Mouse (Mus musculus) heart, embryonic 11.5 days (tissue): ENCODE measurements around the gene Noc4l. TPM values are rescaled to one million over a fixed set of nuclear protein-coding genes. Genes with fewer than 3 reads are reported as not detected.

ENCODE experiments used
- ATAC-seq: fragments of 200-750 bp; cut with Nextera tagmentation; replicated peaks from 2 replicates; pipeline ENCODE4 v1.8.0; 2017; ENCODE audit warnings: moderate library complexity; ENCODE audit not compliant: insufficient number of reproducible peaks, low FRiP score, low TSS enrichment
- H3K27ac ChIP-seq: fragments of 300-500 bp; sonication (generic); 2 replicates; pipeline ENCODE4 v1.5.1; 2014; ENCODE audit warnings: mild to moderate bottlenecking, low read depth, low read length
- H3K27me3 ChIP-seq: fragments of 300-500 bp; sonication (generic); 2 replicates; pipeline ENCODE4 v1.6.1; 2014; ENCODE audit warnings: mild to moderate bottlenecking, low read length, mixed read lengths; ENCODE audit not compliant: control insufficient read depth, insufficient read depth
- H3K36me3 ChIP-seq: fragments of 300-500 bp; sonication (generic); 2 replicates; pipeline ENCODE4 v1.6.1; 2014; ENCODE audit warnings: mild to moderate bottlenecking, low read length, moderate library complexity, mixed read lengths; ENCODE audit not compliant: control insufficient read depth, insufficient read depth
- H3K4me1 ChIP-seq: fragments of 300-500 bp; sonication (generic); 2 replicates; pipeline ENCODE4 v1.6.1; 2014; ENCODE audit warnings: low read length; ENCODE audit not compliant: control insufficient read depth, insufficient read depth
- H3K4me2 ChIP-seq: fragments of 300-500 bp; sonication (generic); 2 replicates; pipeline ENCODE4 v1.6.1; 2014; ENCODE audit warnings: mild to moderate bottlenecking, moderate library complexity
- H3K4me3 ChIP-seq: fragments of 300-500 bp; sonication (generic); 2 replicates; pipeline ENCODE4 v1.5.1; 2014; ENCODE audit warnings: low read depth, low read length
- H3K9ac ChIP-seq: fragments of 300-500 bp; sonication (generic); 2 replicates; pipeline ENCODE4 v1.6.1; 2014; ENCODE audit warnings: mild to moderate bottlenecking, low read depth, low read length, moderate library complexity
- H3K9me3 ChIP-seq: fragments of 300-500 bp; sonication (generic); replicated peaks from 2 replicates; pipeline ENCODE4 v1.6.1; 2016; ENCODE audit warnings: low read length; ENCODE audit not compliant: control insufficient read depth
- WGBS: fragments of 180-500 bp; shearing (Covaris S2); extraction: QIAGEN DNeasy Blood & Tissue Kit; methylation state at CpG from one replicate; pipeline ENCODE4 v1.1.7; 2014; ENCODE audit not compliant: insufficient replicate concordance; 5-methylcytosine and 5-hydroxymethylcytosine counted together
- polyA plus RNA-seq: library from polyadenylated mRNA; unstranded; fragments of >200 nt; fragmentation: Nextera tagmentation; extraction: Ambion mirVana; gene quantifications from 2 replicates; pipeline ENCODE4 v1.2.1, GENCODE M21; 2014

Noc4l gene
- 35.8 and 41.7 TPM in 2 replicates for polyA plus RNA-seq

DNA sequence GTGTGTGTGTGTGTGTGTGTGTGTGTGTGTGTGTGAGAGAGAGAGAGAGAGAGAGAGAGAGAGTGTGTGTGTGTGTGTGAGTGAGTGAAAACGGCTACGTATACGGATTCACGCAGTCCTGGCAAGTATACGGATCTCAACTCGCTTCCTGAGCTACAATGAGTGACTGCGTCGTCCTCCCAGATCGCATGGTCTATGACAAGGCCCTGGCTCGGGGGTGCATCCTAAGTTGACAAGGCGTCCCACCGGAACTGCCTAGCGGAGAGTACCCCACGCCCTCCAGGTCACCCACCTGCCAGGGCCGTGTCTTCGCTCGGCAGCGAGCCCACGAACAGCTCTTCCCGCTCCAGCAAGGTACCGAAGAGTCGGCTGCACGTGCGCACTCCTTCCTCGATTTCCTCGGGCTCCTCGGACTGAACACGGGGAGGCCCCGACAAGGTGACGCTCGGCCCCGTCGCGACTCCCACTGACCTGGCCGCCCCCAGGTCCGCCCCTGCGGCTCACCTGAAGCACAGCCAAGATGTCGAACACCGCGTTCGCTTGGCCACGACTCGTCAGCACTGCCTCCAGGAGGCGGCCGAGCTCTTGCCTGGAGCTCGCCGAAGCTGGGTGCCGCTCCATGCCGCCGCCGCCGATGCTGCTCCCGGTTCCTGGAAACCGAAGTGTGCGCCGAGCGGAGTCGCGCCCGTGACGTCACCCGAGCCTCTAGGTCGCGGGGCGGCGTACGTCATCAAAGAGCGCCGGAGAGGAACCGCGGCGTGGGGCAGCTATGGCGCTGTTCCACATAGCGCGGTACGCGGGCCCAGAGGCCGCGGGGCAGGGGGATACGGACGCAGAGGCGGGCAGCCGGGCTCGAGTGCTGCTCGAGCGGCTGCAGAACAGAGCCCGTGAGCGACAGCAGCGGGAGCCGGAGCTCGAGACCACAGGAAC lies at the start of gene Noc4l, which contains the start of gene Ddx51:
Noc4l (minus strand) TSS at position 699 of the 930 bp plus-strand sequence.
Ddx51 (plus strand) TSS at position 733 of the 930 bp plus-strand sequence.
- Histone ChIP-seq H3K9ac (peak within 1 kb of the TSS; percentile 96), H3K27me3 (no peaks in the 10 kb centered on the region), H3K4me2 (peak within 1 kb of the TSS; percentile 94), H3K4me3 (peak within 1 kb of the TSS; percentile 98), H3K9me3 (no peaks in the 10 kb centered on the region), H3K36me3 (peaks cover 38% of the 10 kb centered on the region), H3K27ac (no peak within 1 kb of the TSS), H3K4me1 (peaks cover 9% of the 10 kb centered on the region)
- ATAC-seq, result peak; percentile 75
- 1% methylated on average over 91 of the region's 91 CpGs for WGBS

DNA sequence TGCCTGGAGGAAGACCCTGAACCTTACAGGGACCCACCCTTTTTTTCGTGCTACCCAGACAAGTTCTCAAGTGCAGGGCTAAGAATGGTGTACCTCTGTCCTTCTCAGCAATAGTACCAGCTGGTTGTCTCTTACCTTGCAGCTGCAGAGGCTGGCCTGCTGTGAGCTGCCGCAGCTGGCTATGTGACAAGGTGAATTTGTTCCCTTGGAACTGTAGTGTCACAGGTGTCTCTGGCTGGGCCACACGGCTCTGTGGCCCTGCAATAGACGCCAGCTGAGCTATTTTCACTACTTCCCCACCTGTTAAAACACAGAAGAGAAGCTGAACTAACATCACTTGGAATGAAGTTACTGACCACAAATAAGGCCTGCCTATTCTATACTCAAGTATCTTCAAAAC lies 45.4 kb upstream of the Noc4l start:
- Histone ChIP-seq H3K27me3 (no peaks in the 10 kb centered on the region), H3K9me3 (no peaks in the 10 kb centered on the region), H3K4me2 (no peak overlapping the region), H3K4me3 (no peak overlapping the region), H3K9ac (no peak overlapping the region), H3K27ac (no peak overlapping the region), H3K4me1 (no peaks in the 10 kb centered on the region), H3K36me3 (peaks cover 37% of the 10 kb centered on the region)
- no peak for ATAC-seq
- 87% methylated on average over 4 of the region's 4 CpGs for WGBS

DNA sequence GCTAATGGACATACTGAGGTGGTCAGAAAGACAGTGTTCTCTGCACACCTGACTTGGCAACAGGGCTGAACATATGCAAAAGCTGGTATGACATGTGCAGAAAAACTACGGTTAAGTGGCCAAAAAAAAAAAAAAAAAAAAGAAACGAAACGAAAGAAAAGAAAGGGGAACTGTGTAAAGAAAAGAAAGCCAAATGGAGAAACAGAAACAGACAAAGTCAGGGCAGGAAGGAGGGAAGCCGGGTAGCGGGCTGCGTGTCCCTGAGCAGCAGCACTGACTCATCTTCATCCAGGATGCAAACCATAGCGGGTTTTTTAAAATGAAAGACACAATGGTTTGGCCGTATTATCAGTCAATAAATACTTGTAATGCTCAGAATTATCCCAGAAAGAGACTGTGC lies 28.8 kb upstream of the Noc4l start:
- H3K9me3 ChIP-seq, result no peaks in the 10 kb centered on the region
- H3K4me2 ChIP-seq, result no peak overlapping the region
- H3K27me3 ChIP-seq, result no peaks in the 10 kb centered on the region
- no peak overlapping the region for H3K27ac ChIP-seq
- H3K36me3 ChIP-seq, result peaks cover 32% of the 10 kb centered on the region
- WGBS, result 93% methylated on average over 8 of the region's 8 CpGs
- no peak overlapping the region for H3K9ac ChIP-seq
- ATAC-seq, result no peak
- no peak overlapping the region for H3K4me3 ChIP-seq
- no peaks in the 10 kb centered on the region for H3K4me1 ChIP-seq

DNA sequence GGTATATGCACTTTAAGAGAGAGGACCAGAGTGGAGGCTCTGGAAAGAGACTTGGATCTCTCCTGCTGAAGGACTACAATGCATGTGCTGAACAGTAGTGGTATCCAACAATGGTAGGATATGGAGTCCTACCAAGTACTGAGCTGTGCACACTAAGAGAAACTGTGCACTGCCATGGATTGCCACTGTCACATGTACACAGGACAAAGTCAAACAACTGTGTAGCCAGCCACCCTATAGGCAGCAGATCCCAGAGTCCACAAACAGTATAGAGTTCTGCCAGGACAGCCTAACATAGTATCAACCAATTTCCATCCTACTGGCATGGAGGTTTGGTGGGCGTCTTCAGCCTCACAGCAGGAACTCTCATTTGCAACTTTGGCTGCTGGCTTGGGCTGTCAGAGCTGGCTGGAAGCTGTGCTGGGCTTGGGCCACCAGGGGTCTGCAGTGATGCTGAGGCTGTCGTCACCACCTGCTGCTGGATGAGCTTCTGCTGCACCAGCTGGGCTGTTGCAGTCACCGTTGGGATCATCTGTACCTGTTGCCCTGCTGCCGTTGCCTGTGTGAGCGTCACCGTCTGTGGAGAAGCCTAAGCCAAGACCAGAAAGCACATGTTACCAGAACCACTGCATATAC lies 12.4 kb upstream of the Noc4l start:
- H3K9me3 ChIP-seq, result no peaks in the 10 kb centered on the region
- peaks cover 36% of the 10 kb centered on the region for H3K36me3 ChIP-seq
- 63% methylated on average over 6 of the region's 6 CpGs for WGBS
- no peak overlapping the region for H3K4me2 ChIP-seq
- H3K27ac ChIP-seq, result no peak overlapping the region
- no peak overlapping the region for H3K4me3 ChIP-seq
- no peaks in the 10 kb centered on the region for H3K4me1 ChIP-seq
- ATAC-seq, result no peak
- H3K27me3 ChIP-seq, result no peaks in the 10 kb centered on the region
- no peak overlapping the region for H3K9ac ChIP-seq

DNA sequence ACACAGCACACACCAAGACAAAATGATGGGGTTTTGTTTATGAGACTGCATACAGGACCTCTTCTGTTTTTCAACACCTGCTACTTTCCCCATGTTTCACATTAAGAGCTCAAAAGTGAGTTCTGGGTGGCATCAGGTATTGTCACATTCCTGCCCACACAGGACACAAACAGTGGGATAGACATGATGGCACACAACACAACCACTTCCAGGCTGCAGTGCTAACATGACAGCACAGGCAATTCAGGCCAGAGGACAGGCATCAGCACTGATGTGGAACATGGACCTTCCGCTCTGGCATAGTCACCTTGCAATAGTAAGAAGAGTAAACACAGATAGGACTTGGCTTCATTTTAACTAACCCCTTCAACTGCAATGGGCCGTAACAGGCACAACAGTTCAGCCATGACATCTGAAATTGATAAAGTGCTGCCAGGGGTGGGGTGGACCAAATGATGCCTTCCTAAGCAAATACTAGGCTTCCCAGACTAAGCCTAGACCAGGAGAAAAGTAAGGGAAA lies 11.6 kb upstream of the Noc4l start:
- H3K9me3 ChIP-seq, result no peaks in the 10 kb centered on the region
- H3K36me3 ChIP-seq, result peaks cover 36% of the 10 kb centered on the region
- 92% methylated on average over 2 of the region's 2 CpGs for WGBS
- H3K4me3 ChIP-seq, result no peak overlapping the region
- ATAC-seq, result no peak
- H3K27ac ChIP-seq, result no peak overlapping the region
- no peak overlapping the region for H3K9ac ChIP-seq
- H3K27me3 ChIP-seq, result no peaks in the 10 kb centered on the region
- no peaks in the 10 kb centered on the region for H3K4me1 ChIP-seq
- no peak overlapping the region for H3K4me2 ChIP-seq

DNA sequence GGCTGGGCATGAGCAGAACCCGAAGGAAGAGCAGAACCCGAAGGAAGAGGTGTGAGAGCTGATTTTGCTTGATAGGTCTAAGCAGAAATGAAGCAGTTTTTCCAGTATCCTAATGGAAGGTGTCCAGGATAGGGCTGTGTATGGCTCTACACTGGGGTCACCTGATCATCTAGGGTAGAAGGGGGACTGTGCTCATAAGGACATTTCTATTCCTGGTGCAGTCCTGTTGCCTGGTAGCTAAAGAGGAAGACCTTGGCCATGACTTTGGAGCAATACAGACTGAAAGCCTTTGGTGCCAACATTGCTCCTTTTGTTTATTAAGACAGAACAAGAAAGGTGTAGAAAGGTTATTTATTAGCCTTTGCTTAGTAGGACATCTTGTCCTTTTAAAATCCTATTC lies 10.8 kb upstream of the Noc4l start:
- H3K27ac ChIP-seq, result no peak overlapping the region
- ATAC-seq, result no peak
- H3K9me3 ChIP-seq, result no peaks in the 10 kb centered on the region
- no peaks in the 10 kb centered on the region for H3K4me1 ChIP-seq
- no peak overlapping the region for H3K4me2 ChIP-seq
- no peak overlapping the region for H3K9ac ChIP-seq
- H3K27me3 ChIP-seq, result no peaks in the 10 kb centered on the region
- WGBS, result 98% methylated on average over 2 of the region's 2 CpGs
- no peak overlapping the region for H3K4me3 ChIP-seq
- H3K36me3 ChIP-seq, result peaks cover 41% of the 10 kb centered on the region

DNA sequence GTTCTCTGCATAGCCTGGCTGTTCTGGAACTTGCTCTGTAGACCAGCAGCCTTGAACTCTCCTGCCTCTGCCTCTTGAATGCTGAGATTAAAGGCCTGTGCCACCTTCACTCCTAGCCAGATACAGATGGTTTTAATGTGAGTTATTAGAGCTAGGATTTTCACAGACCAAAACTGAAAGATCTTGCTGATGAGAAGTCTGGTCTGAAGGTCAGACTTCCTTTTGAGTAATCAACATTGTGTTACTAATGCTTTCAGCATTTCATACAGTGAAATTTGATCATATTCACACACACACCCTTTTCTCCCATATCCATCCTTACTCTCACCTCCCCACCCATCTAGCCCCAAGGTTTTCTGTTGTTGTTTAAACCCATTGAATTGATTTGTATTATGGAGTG lies 6.5 kb upstream of the Noc4l start:
- Histone ChIP-seq H3K4me3 (no peak overlapping the region), H3K27ac (no peak overlapping the region), H3K9ac (no peak overlapping the region), H3K4me1 (0 out of 2 replicates have a peak, but pooled peaks cover under 1% of the 10 kb centered on the region), H3K9me3 (no peaks in the 10 kb centered on the region), H3K27me3 (no peaks in the 10 kb centered on the region), H3K4me2 (no peak overlapping the region), H3K36me3 (peaks cover 51% of the 10 kb centered on the region)
- ATAC-seq, result no peak

DNA sequence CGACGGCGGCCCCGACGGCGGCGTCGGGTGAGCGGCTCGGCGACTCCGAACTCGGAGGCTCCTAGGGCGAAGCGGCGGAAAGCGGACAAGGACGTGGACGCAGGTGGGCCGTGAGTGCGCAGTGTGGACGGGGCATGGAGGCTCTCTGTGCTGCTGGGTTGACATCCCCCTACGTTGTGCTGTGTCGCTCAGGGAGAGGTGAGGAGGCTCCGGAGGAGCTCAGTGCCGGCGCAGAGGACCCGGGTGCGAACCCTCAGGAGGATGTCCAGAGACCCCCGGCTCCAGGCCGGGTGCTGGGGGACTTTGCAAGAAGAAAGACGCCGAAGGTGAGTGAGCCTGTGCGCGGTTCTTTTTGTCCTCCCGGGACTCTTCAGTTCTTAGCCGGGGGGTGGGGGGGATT lies 469 bp upstream of the Noc4l start:
- Histone ChIP-seq H3K4me3 (peak overlapping the region; percentile 98), H3K36me3 (peaks cover 40% of the 10 kb centered on the region), H3K27ac (no peak overlapping the region), H3K4me1 (peaks cover 9% of the 10 kb centered on the region), H3K9ac (peak overlapping the region; percentile 96), H3K9me3 (no peaks in the 10 kb centered on the region), H3K4me2 (peak overlapping the region; percentile 94), H3K27me3 (no peaks in the 10 kb centered on the region)
- ATAC-seq, result peak; percentile 43; the same call in 1 of the 2 replicates
- 2% methylated on average over 37 of the region's 37 CpGs for WGBS
